Mouse (Mus musculus): ENCODE measurements around the gene Col7a1. TPM values are rescaled to one million over a fixed set of nuclear protein-coding genes. Genes with fewer than 3 reads are reported as not detected.

The Col7a1 gene
- polyA plus RNA-seq, 1 experiment from 2014 or later = 2.6 TPM

DNA sequence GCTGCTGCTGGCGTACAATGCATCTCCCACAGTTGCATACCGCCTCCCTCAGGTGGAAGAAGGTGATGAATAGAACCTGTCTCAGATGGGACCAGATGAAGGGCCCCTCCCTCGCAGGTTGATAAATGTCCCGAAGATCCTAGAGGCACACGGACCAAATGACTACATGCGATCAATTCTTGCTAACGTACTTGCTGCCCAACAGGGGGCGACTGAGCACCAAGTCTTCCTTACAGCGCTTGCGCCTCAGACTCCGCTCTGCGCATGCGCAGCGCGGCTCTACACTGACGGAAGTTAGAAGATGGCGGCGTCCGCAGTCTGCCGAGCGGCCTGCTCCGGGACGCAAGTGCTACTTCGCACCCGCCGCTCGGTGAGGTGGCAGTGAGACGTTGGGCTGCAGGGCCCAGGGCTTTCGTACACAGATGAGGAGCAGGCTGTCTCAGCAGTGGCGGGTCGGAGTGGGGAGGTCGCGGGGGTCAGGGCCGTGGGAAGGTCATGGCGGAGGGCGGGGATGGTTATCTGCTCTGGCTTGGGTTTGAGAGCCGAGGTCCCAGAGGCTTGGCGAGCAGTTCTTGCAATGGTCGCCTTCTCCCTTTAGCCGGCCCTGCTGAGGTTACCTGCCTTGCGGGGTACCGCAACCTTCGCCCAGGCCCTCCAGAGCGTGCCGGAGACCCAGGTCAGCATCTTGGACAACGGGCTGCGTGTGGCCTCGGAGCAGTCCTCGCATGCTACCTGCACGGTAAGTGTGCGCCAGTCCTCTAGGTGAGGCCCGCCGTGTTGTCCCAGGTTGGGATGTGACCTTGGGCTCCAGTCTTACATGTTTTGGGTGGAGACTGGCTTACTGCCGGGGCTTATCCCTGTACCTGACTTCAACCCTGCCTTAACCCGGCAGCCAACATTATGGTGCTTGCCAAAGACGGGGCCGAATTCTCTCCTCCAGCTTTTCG lies 16.7 kb upstream of the Col7a1 start, which contains the start of gene Uqcrc1:
Uqcrc1 (plus strand) TSS at position 216 of the 947 bp plus-strand sequence.
- H3K4me1 ChIP-seq (replicated peaks; ENCODE audit: control insufficient read depth, insufficient read depth, low read length) = no peaks in the 10 kb centered on the region
- H3K27me3 ChIP-seq (ENCODE audit: control insufficient read depth, insufficient read depth, low read length) = no peaks in the 10 kb centered on the region
- H3K4me2 ChIP-seq (replicated peaks; ENCODE audit: low read depth, low read length) = peak within 1 kb of the TSS; percentile 88
- under 1% methylated on average over 58 of the region's 58 CpGs for WGBS
- peak within 1 kb of the TSS; percentile 24; the same call in 1 of the 2 replicates for H3K27ac ChIP-seq (ENCODE audit: low read depth, low read length)
- ATAC-seq (ENCODE audit: low FRiP score) (peak; percentile 86), DNase-seq (ENCODE audit: low spot score) (peak; percentile 100)
- H3K9me3 ChIP-seq (ENCODE audit: control insufficient read depth, low read length) = no peaks in the 10 kb centered on the region
- peak within 1 kb of the TSS; percentile 97 for H3K4me3 ChIP-seq (ENCODE audit: low read depth, low read length)
- peaks cover 8% of the 10 kb centered on the region; the same call in 1 of the 2 replicates for H3K36me3 ChIP-seq (ENCODE audit: control insufficient read depth, insufficient read depth, low read length)
- H3K9ac ChIP-seq (ENCODE audit: low read depth, low read length) = peak within 1 kb of the TSS; percentile 88

GRCm38 (mm10) chr9:108945111-108945510 lies 8.3 kb upstream of the Col7a1 start:
- no peak for ATAC-seq (ENCODE audit: low FRiP score)
- 84% methylated on average over 9 of the region's 9 CpGs for WGBS
- H3K36me3 ChIP-seq (ENCODE audit: control insufficient read depth, insufficient read depth, low read length) = peaks cover 23% of the 10 kb centered on the region

GRCm38 (mm10) chr9:108945608-108946007 lies 7.8 kb upstream of the Col7a1 start:
- 92% methylated on average over 5 of the region's 5 CpGs for WGBS

More at GRCm38 (mm10) chr9:108945111-108945510, 8.3 kb upstream of the Col7a1 start:
- Histone ChIP-seq H3K9me3 (ENCODE audit: control insufficient read depth, low read length) (no peaks in the 10 kb centered on the region), H3K4me2 (replicated peaks; ENCODE audit: low read depth, low read length) (no peak overlapping the region), H3K4me1 (replicated peaks; ENCODE audit: control insufficient read depth, insufficient read depth, low read length) (no peaks in the 10 kb centered on the region), H3K27ac (ENCODE audit: low read depth, low read length) (no peak overlapping the region), H3K4me3 (ENCODE audit: low read depth, low read length) (no peak overlapping the region), H3K9ac (ENCODE audit: low read depth, low read length) (no peak overlapping the region), H3K27me3 (ENCODE audit: control insufficient read depth, insufficient read depth, low read length) (no peaks in the 10 kb centered on the region)
- no peak for DNase-seq (ENCODE audit: low spot score)

GRCm38 (mm10) chr9:108949231-108949966 lies 4.0 kb upstream of the Col7a1 start:
- Histone ChIP-seq H3K4me3 (ENCODE audit: low read depth, low read length) (no peak overlapping the region), H3K36me3 (ENCODE audit: control insufficient read depth, insufficient read depth, low read length) (peaks cover 17% of the 10 kb centered on the region), H3K9me3 (ENCODE audit: control insufficient read depth, low read length) (no peaks in the 10 kb centered on the region), H3K4me2 (replicated peaks; ENCODE audit: low read depth, low read length) (no peak overlapping the region), H3K27me3 (ENCODE audit: control insufficient read depth, insufficient read depth, low read length) (peaks cover 10% of the 10 kb centered on the region), H3K9ac (ENCODE audit: low read depth, low read length) (no peak overlapping the region), H3K27ac (ENCODE audit: low read depth, low read length) (no peak overlapping the region), H3K4me1 (replicated peaks; ENCODE audit: control insufficient read depth, insufficient read depth, low read length) (no peaks in the 10 kb centered on the region)
- WGBS = 68% methylated on average over 13 of the region's 13 CpGs
- peak; percentile 32 for DNase-seq (ENCODE audit: low spot score)
- ATAC-seq (ENCODE audit: low FRiP score) = no peak

More at GRCm38 (mm10) chr9:108945608-108946007, 7.8 kb upstream of the Col7a1 start:
- DNase-seq (ENCODE audit: low spot score) (no peak), ATAC-seq (ENCODE audit: low FRiP score) (no peak)
- no peak overlapping the region for H3K4me3 ChIP-seq (ENCODE audit: low read depth, low read length)
- no peaks in the 10 kb centered on the region for H3K9me3 ChIP-seq (ENCODE audit: control insufficient read depth, low read length)
- peaks cover 23% of the 10 kb centered on the region for H3K36me3 ChIP-seq (ENCODE audit: control insufficient read depth, insufficient read depth, low read length)
- no peaks in the 10 kb centered on the region for H3K27me3 ChIP-seq (ENCODE audit: control insufficient read depth, insufficient read depth, low read length)
- no peak overlapping the region for H3K4me2 ChIP-seq (replicated peaks; ENCODE audit: low read depth, low read length)
- H3K9ac ChIP-seq (ENCODE audit: low read depth, low read length) = no peak overlapping the region
- no peak overlapping the region for H3K27ac ChIP-seq (ENCODE audit: low read depth, low read length)
- H3K4me1 ChIP-seq (replicated peaks; ENCODE audit: control insufficient read depth, insufficient read depth, low read length) = no peaks in the 10 kb centered on the region

- ATAC-seq (ENCODE audit: low FRiP score) (no peak), DNase-seq (ENCODE audit: low spot score) (no peak)
- no peak overlapping the region for H3K4me2 ChIP-seq (replicated peaks; ENCODE audit: low read depth, low read length)
- H3K4me3 ChIP-seq (ENCODE audit: low read depth, low read length) = no peak overlapping the region
- peaks cover 10% of the 10 kb centered on the region for H3K27me3 ChIP-seq (ENCODE audit: control insufficient read depth, insufficient read depth, low read length)
- no peak overlapping the region for H3K27ac ChIP-seq (ENCODE audit: low read depth, low read length)
- no peaks in the 10 kb centered on the region for H3K9me3 ChIP-seq (ENCODE audit: control insufficient read depth, low read length)
- peaks cover 15% of the 10 kb centered on the region for H3K36me3 ChIP-seq (ENCODE audit: control insufficient read depth, insufficient read depth, low read length)
- H3K4me1 ChIP-seq (replicated peaks; ENCODE audit: control insufficient read depth, insufficient read depth, low read length) = no peaks in the 10 kb centered on the region
- 81% methylated on average over 9 of the region's 9 CpGs for WGBS
- H3K9ac ChIP-seq (ENCODE audit: low read depth, low read length) = no peak overlapping the region
Observed at GRCm38 (mm10) chr9:108949967-108950728, 3.2 kb upstream of the Col7a1 start.

GRCm38 (mm10) chr9:108955241-108955640 lies 1.9 kb downstream of the Col7a1 start:
- H3K36me3 ChIP-seq (ENCODE audit: control insufficient read depth, insufficient read depth, low read length) = no peaks in the 10 kb centered on the region
- WGBS = 93% methylated on average over 11 of the region's 11 CpGs
- no peaks in the 10 kb centered on the region for H3K9me3 ChIP-seq (ENCODE audit: control insufficient read depth, low read length)
- no peak for DNase-seq (ENCODE audit: low spot score)
- H3K4me1 ChIP-seq (replicated peaks; ENCODE audit: control insufficient read depth, insufficient read depth, low read length) = no peaks in the 10 kb centered on the region
- no peak overlapping the region for H3K4me2 ChIP-seq (replicated peaks; ENCODE audit: low read depth, low read length)
- H3K9ac ChIP-seq (ENCODE audit: low read depth, low read length) = no peak overlapping the region
- H3K27ac ChIP-seq (ENCODE audit: low read depth, low read length) = no peak overlapping the region
- ATAC-seq (ENCODE audit: low FRiP score) = no peak
- no peak overlapping the region for H3K4me3 ChIP-seq (ENCODE audit: low read depth, low read length)
- H3K27me3 ChIP-seq (ENCODE audit: control insufficient read depth, insufficient read depth, low read length) = peaks cover 10% of the 10 kb centered on the region

GRCm38 (mm10) chr9:108955846-108956245 lies 2.5 kb downstream of the Col7a1 start:
- Histone ChIP-seq H3K4me1 (replicated peaks; ENCODE audit: control insufficient read depth, insufficient read depth, low read length) (no peaks in the 10 kb centered on the region), H3K9ac (ENCODE audit: low read depth, low read length) (no peak overlapping the region), H3K36me3 (ENCODE audit: control insufficient read depth, insufficient read depth, low read length) (no peaks in the 10 kb centered on the region), H3K27ac (ENCODE audit: low read depth, low read length) (no peak overlapping the region), H3K4me3 (ENCODE audit: low read depth, low read length) (no peak overlapping the region), H3K4me2 (replicated peaks; ENCODE audit: low read depth, low read length) (no peak overlapping the region), H3K27me3 (ENCODE audit: control insufficient read depth, insufficient read depth, low read length) (peaks cover 10% of the 10 kb centered on the region), H3K9me3 (ENCODE audit: control insufficient read depth, low read length) (no peaks in the 10 kb centered on the region)
- DNase-seq (ENCODE audit: low spot score) = no peak
- ATAC-seq (ENCODE audit: low FRiP score) = no peak
- 91% methylated on average over 11 of the region's 11 CpGs for WGBS

DNA sequence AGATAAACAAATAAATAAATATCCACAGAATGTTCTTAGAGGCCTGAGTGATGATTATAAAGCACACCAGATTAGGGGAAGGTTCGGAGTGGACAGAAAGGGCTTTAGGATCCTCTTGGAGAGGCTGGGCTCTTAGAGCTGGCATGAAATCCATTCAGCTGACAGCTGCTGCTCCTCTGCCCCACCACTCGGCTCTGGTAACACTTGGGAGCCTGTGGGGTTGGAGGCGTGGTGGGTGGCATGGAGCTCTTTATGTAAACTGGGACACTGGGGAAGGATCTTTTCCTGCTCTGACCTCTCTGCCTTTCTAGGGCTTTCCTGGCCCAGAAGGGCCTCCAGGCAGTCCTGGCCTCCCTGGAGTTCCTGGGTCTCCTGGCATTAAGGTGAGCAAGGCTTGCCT lies 10.2 kb downstream of the Col7a1 start:
- Histone ChIP-seq H3K9ac (ENCODE audit: low read depth, low read length) (no peak overlapping the region), H3K4me3 (ENCODE audit: low read depth, low read length) (no peak overlapping the region), H3K4me1 (replicated peaks; ENCODE audit: control insufficient read depth, insufficient read depth, low read length) (no peaks in the 10 kb centered on the region), H3K27ac (ENCODE audit: low read depth, low read length) (no peak overlapping the region), H3K36me3 (ENCODE audit: control insufficient read depth, insufficient read depth, low read length) (no peaks in the 10 kb centered on the region), H3K27me3 (ENCODE audit: control insufficient read depth, insufficient read depth, low read length) (no peaks in the 10 kb centered on the region), H3K4me2 (replicated peaks; ENCODE audit: low read depth, low read length) (no peak overlapping the region), H3K9me3 (ENCODE audit: control insufficient read depth, low read length) (no peaks in the 10 kb centered on the region)
- no peak for DNase-seq (ENCODE audit: low spot score)
- ATAC-seq (ENCODE audit: low FRiP score) = no peak
- WGBS = 85% methylated on average over 3 of the region's 3 CpGs
